8 mouse cellular contexts compared by ENCODE assay signal in genomic region chr19:46028747-46029320, GRCm38 (mm10). TPM values are rescaled to one million over a fixed set of nuclear protein-coding genes. Genes with fewer than 3 reads are reported as not detected.
DNase-seq lines count a peak whose midpoint lies in the region; ATAC-seq and TF ChIP-seq lines count a peak whose summit lies in the region.
"Had no signal": no experiment of that assay in that cellular context is flagged by ENCODE, and none has a peak within 500 bp of the region (broad histone marks: within the 10 kb centered on the region; RNA-seq: fewer than 3 reads in every experiment).

No protein-coding gene starts in this region.

- no peak for DNase-seq in spleen, adult 2 months (ENCODE audit: low read depth in 1 of 2, low spot score in 2 of 2)
- no peak for DNase-seq in spleen, postnatal 10 days (ENCODE audit: low spot score in 2 of 2)
- DNase-seq in T-cell, adult 2 months (ENCODE audit: low spot score) = peak; percentile 14
- no peak for DNase-seq in adrenal gland, adult 2 months
- no peak for DNase-seq in cerebellum, adult 9-10 months
- DNase-seq: lung, postnatal 36 days had no signal

- no peaks in the 10 kb centered on the region for H3K27me3 ChIP-seq in intestine, postnatal 0 days (replicated peaks; ENCODE audit: control insufficient read depth, insufficient read depth, low read length)
- H3K27me3 ChIP-seq in intestine, embryonic 15.5 days (replicated peaks) = no peaks in the 10 kb centered on the region
- H3K27me3 ChIP-seq in spleen, adult 2 months (ENCODE audit: control insufficient read depth, insufficient read depth, low read length) = no peaks in the 10 kb centered on the region

- peaks cover 2% of the 10 kb centered on the region; the same call in 1 of the 2 replicates for H3K4me1 ChIP-seq in intestine, postnatal 0 days (replicated peaks; ENCODE audit: control insufficient read depth, insufficient read depth, low read length)
- H3K4me1 ChIP-seq in intestine, embryonic 15.5 days (replicated peaks) = peaks cover 5% of the 10 kb centered on the region; the same call in 1 of the 2 replicates
- H3K4me1 ChIP-seq in spleen, adult 2 months (ENCODE audit: control insufficient read depth, insufficient read depth, insufficient read length) = no peaks in the 10 kb centered on the region

- no peak overlapping the region for H3K9ac ChIP-seq in intestine, postnatal 0 days (ENCODE audit: low read depth, low read length)
- H3K9ac ChIP-seq in intestine, embryonic 15.5 days = no peak overlapping the region

- no peaks in the 10 kb centered on the region for H3K9me3 ChIP-seq in intestine, postnatal 0 days (ENCODE audit: control insufficient read depth)
- H3K9me3 ChIP-seq in intestine, embryonic 15.5 days = no peaks in the 10 kb centered on the region

- H3K27ac ChIP-seq in intestine, postnatal 0 days (ENCODE audit: low read depth, low read length) = no peak overlapping the region
- H3K27ac ChIP-seq in intestine, embryonic 15.5 days = no peak overlapping the region
- H3K27ac ChIP-seq in spleen, adult 2 months (ENCODE audit: insufficient read depth, low read length) = no peak overlapping the region

- H3K4me2 ChIP-seq in intestine, postnatal 0 days (replicated peaks; ENCODE audit: low read depth) = no peak overlapping the region
- no peak overlapping the region for H3K4me2 ChIP-seq in intestine, embryonic 15.5 days (replicated peaks)

- H3K36me3 ChIP-seq in intestine, postnatal 0 days (ENCODE audit: control insufficient read depth, insufficient read depth) = peaks cover 20% of the 10 kb centered on the region
- peaks cover 19% of the 10 kb centered on the region for H3K36me3 ChIP-seq in intestine, embryonic 15.5 days
- H3K36me3 ChIP-seq in spleen, adult 2 months (ENCODE audit: control insufficient read depth, insufficient read depth, low read length) = peaks cover 18% of the 10 kb centered on the region

- peak; percentile 57 for TF ChIP-seq CTCF in intestine, postnatal 0 days (IDR thresholded peaks at IDR 0.05; ENCODE audit: low read depth)
- peak; percentile 17; the same call in 1 of the 2 replicates for TF ChIP-seq CTCF in spleen, adult 2 months (IDR thresholded peaks at IDR 0.05; ENCODE audit: extremely low read depth, insufficient read depth, insufficient read length, insufficient replicate concordance)

- TF ChIP-seq POLR2A in spleen, adult 2 months (IDR thresholded peaks at IDR 0.05; ENCODE audit: low read depth, low read length) = no peak

- no peak for ATAC-seq in intestine, postnatal 0 days
- no peak for ATAC-seq in intestine, embryonic 15.5 days

- no peak overlapping the region for H3K4me3 ChIP-seq in intestine, postnatal 0 days (ENCODE audit: low read depth, low read length)
- no peak overlapping the region for H3K4me3 ChIP-seq in intestine, embryonic 15.5 days (replicated peaks)
- H3K4me3 ChIP-seq in spleen, adult 2 months (ENCODE audit: extremely low read depth, insufficient read depth, insufficient read length) = no peak overlapping the region

- 81% methylated on average over 11 of the region's 11 CpGs for WGBS in intestine, postnatal 0 days
- 74% methylated on average over 11 of the region's 11 CpGs for WGBS in intestine, embryonic 15.5 days
- WGBS in spleen, adult 2 months = 72% methylated on average over 11 of the region's 11 CpGs

RNA-seq across cellular contexts. Expression of gene Pprc1, which starts 15.9 kb away (rescaled TPM):
- 8.3 and 8.8 TPM in 2 replicates for polyA plus RNA-seq in intestine, postnatal 0 days (2015; fragmentation: Nextera tagmentation; extraction: Ambion mirVana)
- polyA plus RNA-seq in intestine, embryonic 15.5 days (2015; fragmentation: Nextera tagmentation; extraction: Ambion mirVana) = 31.0 and 36.5 TPM in 2 replicates
- 28.5 and 30.7 TPM in 2 replicates for polyA plus RNA-seq in spleen, adult 2 months (2012; rRNA removed)
- 10 to 100 TPM; 22.5 to 36.4 TPM for total RNA-seq in adrenal gland, adult 2 months (2021)
- 16.0 and 19.1 TPM in 2 replicates for polyA plus RNA-seq in adrenal gland, adult 2 months (2012; rRNA removed)

RNA-seq across cellular contexts. Expression of gene Ldb1, which starts 16.2 kb away (rescaled TPM):
- polyA plus RNA-seq in intestine, postnatal 0 days (2015; fragmentation: Nextera tagmentation; extraction: Ambion mirVana) = 31.0 and 35.5 TPM in 2 replicates
- 53.2 and 57.8 TPM in 2 replicates for polyA plus RNA-seq in intestine, embryonic 15.5 days (2015; fragmentation: Nextera tagmentation; extraction: Ambion mirVana)
- polyA plus RNA-seq in spleen, adult 2 months (2012; rRNA removed) = 224 and 270 TPM in 2 replicates
- 10 to 100 TPM; 58.2 to 67.1 TPM for total RNA-seq in adrenal gland, adult 2 months (2021)
- polyA plus RNA-seq in adrenal gland, adult 2 months (2012; rRNA removed) = 99.3 and 117 TPM in 2 replicates

RNA-seq across cellular contexts. Expression of gene Hps6, which starts 25.5 kb away (rescaled TPM):
- polyA plus RNA-seq in intestine, postnatal 0 days (2015; fragmentation: Nextera tagmentation; extraction: Ambion mirVana) = 5.3 and 5.4 TPM in 2 replicates
- polyA plus RNA-seq in intestine, embryonic 15.5 days (2015; fragmentation: Nextera tagmentation; extraction: Ambion mirVana) = 8.8 and 9.5 TPM in 2 replicates
- 7.4 and 8.8 TPM in 2 replicates for polyA plus RNA-seq in spleen, adult 2 months (2012; rRNA removed)
- 10 to 100 TPM; 11.2 to 15.4 TPM for total RNA-seq in adrenal gland, adult 2 months (2021)
- polyA plus RNA-seq in adrenal gland, adult 2 months (2012; rRNA removed) = 16.7 and 19.7 TPM in 2 replicates

RNA-seq across cellular contexts. Expression of gene Armh3, which starts 30.5 kb away (rescaled TPM):
- polyA plus RNA-seq in intestine, postnatal 0 days (2015; fragmentation: Nextera tagmentation; extraction: Ambion mirVana) = 9.9 and 10.1 TPM in 2 replicates
- 15.5 and 16.5 TPM in 2 replicates for polyA plus RNA-seq in intestine, embryonic 15.5 days (2015; fragmentation: Nextera tagmentation; extraction: Ambion mirVana)
- polyA plus RNA-seq in spleen, adult 2 months (2012; rRNA removed) = 5.6 TPM in 2 replicates
- total RNA-seq in adrenal gland, adult 2 months (2021) = 10 to 100 TPM; 15.5 to 17.3 TPM
- 6.1 and 8.5 TPM in 2 replicates for polyA plus RNA-seq in adrenal gland, adult 2 months (2012; rRNA removed)

RNA-seq across cellular contexts. Expression of gene Nolc1, which starts 46.8 kb away (rescaled TPM):
- polyA plus RNA-seq in intestine, postnatal 0 days (2015; fragmentation: Nextera tagmentation; extraction: Ambion mirVana) = 22.2 and 25.1 TPM in 2 replicates
- polyA plus RNA-seq in intestine, embryonic 15.5 days (2015; fragmentation: Nextera tagmentation; extraction: Ambion mirVana) = 99.0 and 107 TPM in 2 replicates
- 10.3 TPM in 2 replicates for polyA plus RNA-seq in spleen, adult 2 months (2012; rRNA removed)
- 10 to 100 TPM; 44.6 to 72.2 TPM for total RNA-seq in adrenal gland, adult 2 months (2021)
- 4.3 and 5.8 TPM in 2 replicates for polyA plus RNA-seq in adrenal gland, adult 2 months (2012; rRNA removed)
